Mouse (Mus musculus): Measurements from ENCODE around the gene Lix1l. TPM values are rescaled to one million over a fixed set of nuclear protein-coding genes. Genes with fewer than 3 reads are reported as not detected.

Lix1l gene
- total and polyA plus RNA-seq, 3 experiments = 24.7 to 25.3 (median 25.2) TPM

GRCm38 (mm10) chr3:96581141-96581540 lies 19.8 kb upstream of the Lix1l start:
- no peak for DNase-seq
- no peaks in the 10 kb centered on the region; the same call in none of the 2 replicates for H3K36me3 ChIP-seq (ENCODE audit: control insufficient read depth, insufficient read depth, low read length)
- no peaks in the 10 kb centered on the region for H3K79me2 ChIP-seq (replicated peaks; ENCODE audit: control insufficient read depth, insufficient read depth, low read length)
- no peak overlapping the region for H3K9ac ChIP-seq (ENCODE audit: low read depth, low read length)
- H3K4me1 ChIP-seq (ENCODE audit: control insufficient read depth, insufficient read depth, low read length) = peaks cover 19% of the 10 kb centered on the region
- TF ChIP-seq POLR2A (IDR thresholded peaks at IDR 0.05; ENCODE audit: insufficient read depth, low read depth, low read length) (no peak), EP300 (IDR thresholded peaks at IDR 0.05; ENCODE audit: insufficient read depth, low read depth, low read length) (no peak), CTCF (IDR thresholded peaks at IDR 0.05) (no peak)
- H3K27me3 ChIP-seq (ENCODE audit: control insufficient read depth, insufficient read depth, low read length) = no peaks in the 10 kb centered on the region
- intact Hi-C loops (cut with DNase I) = no loop called here
- H3K27ac ChIP-seq = no peak overlapping the region
- H3K4me3 ChIP-seq = no peak overlapping the region
- 79% methylated on average over 6 of the region's 6 CpGs for WGBS

GRCm38 (mm10) chr3:96581771-96582515 lies 19.0 kb upstream of the Lix1l start:
- Histone ChIP-seq H3K27ac (no peak overlapping the region), H3K4me3 (no peak overlapping the region), H3K9ac (ENCODE audit: low read depth, low read length) (no peak overlapping the region), H3K4me1 (ENCODE audit: control insufficient read depth, insufficient read depth, low read length) (peaks cover 16% of the 10 kb centered on the region), H3K79me2 (replicated peaks; ENCODE audit: control insufficient read depth, insufficient read depth, low read length) (no peaks in the 10 kb centered on the region), H3K36me3 (ENCODE audit: control insufficient read depth, insufficient read depth, low read length) (no peaks in the 10 kb centered on the region; the same call in none of the 2 replicates), H3K27me3 (ENCODE audit: control insufficient read depth, insufficient read depth, low read length) (no peaks in the 10 kb centered on the region)
- DNase-seq = no peak
- intact Hi-C loops (cut with DNase I) = no loop called here
- 87% methylated on average over 16 of the region's 16 CpGs for WGBS
- no peak for TF ChIP-seq POLR2A (IDR thresholded peaks at IDR 0.05; ENCODE audit: insufficient read depth, low read depth, low read length)
- TF ChIP-seq EP300 (IDR thresholded peaks at IDR 0.05; ENCODE audit: insufficient read depth, low read depth, low read length) = no peak
- TF ChIP-seq CTCF (IDR thresholded peaks at IDR 0.05) = no peak

GRCm38 (mm10) chr3:96583386-96583785 lies 17.6 kb upstream of the Lix1l start:
- 90% methylated on average over 5 of the region's 5 CpGs for WGBS
- Histone ChIP-seq H3K27ac (no peak overlapping the region), H3K9ac (ENCODE audit: low read depth, low read length) (no peak overlapping the region), H3K79me2 (replicated peaks; ENCODE audit: control insufficient read depth, insufficient read depth, low read length) (no peaks in the 10 kb centered on the region), H3K36me3 (ENCODE audit: control insufficient read depth, insufficient read depth, low read length) (no peaks in the 10 kb centered on the region), H3K4me1 (ENCODE audit: control insufficient read depth, insufficient read depth, low read length) (peaks cover 9% of the 10 kb centered on the region), H3K4me3 (no peak overlapping the region), H3K27me3 (ENCODE audit: control insufficient read depth, insufficient read depth, low read length) (no peaks in the 10 kb centered on the region)
- intact Hi-C loops (cut with DNase I) = no loop called here
- DNase-seq = no peak
- TF ChIP-seq EP300 (IDR thresholded peaks at IDR 0.05; ENCODE audit: insufficient read depth, low read depth, low read length) (no peak), POLR2A (IDR thresholded peaks at IDR 0.05; ENCODE audit: insufficient read depth, low read depth, low read length) (no peak), CTCF (IDR thresholded peaks at IDR 0.05) (0 out of 2 replicates have a peak, but pooled peaks have one; percentile 6)

- intact Hi-C loops (cut with DNase I) = loop anchor here (5.0 kb wide), 1 partner anchor 88 kb away; no protein-coding TSS in a partner anchor
- Histone ChIP-seq H3K4me3 (no peak overlapping the region), H3K27ac (no peak overlapping the region), H3K27me3 (ENCODE audit: control insufficient read depth, insufficient read depth, low read length) (no peaks in the 10 kb centered on the region), H3K4me1 (ENCODE audit: control insufficient read depth, insufficient read depth, low read length) (peaks cover 4% of the 10 kb centered on the region), H3K36me3 (ENCODE audit: control insufficient read depth, insufficient read depth, low read length) (no peaks in the 10 kb centered on the region), H3K9ac (ENCODE audit: low read depth, low read length) (no peak overlapping the region), H3K79me2 (replicated peaks; ENCODE audit: control insufficient read depth, insufficient read depth, low read length) (no peaks in the 10 kb centered on the region; the same call in 1 of the 2 replicates)
- no peak for TF ChIP-seq EP300 (IDR thresholded peaks at IDR 0.05; ENCODE audit: insufficient read depth, low read depth, low read length)
- TF ChIP-seq CTCF (IDR thresholded peaks at IDR 0.05) = no peak
- no peak for TF ChIP-seq POLR2A (IDR thresholded peaks at IDR 0.05; ENCODE audit: insufficient read depth, low read depth, low read length)
- WGBS = 81% methylated on average over 4 of the region's 4 CpGs
- no peak for DNase-seq
Measured at GRCm38 (mm10) chr3:96590657-96591056, 10.3 kb upstream of the Lix1l start.

GRCm38 (mm10) chr3:96593374-96593773 lies 7.6 kb upstream of the Lix1l start:
- intact Hi-C loops (cut with DNase I) = loop anchor here (2.0 to 5.0 kb wide), 2 partner anchors 37 to 91 kb away; no protein-coding TSS in a partner anchor
- Histone ChIP-seq H3K4me3 (peak overlapping the region; percentile 69), H3K27me3 (ENCODE audit: control insufficient read depth, insufficient read depth, low read length) (no peaks in the 10 kb centered on the region), H3K4me1 (ENCODE audit: control insufficient read depth, insufficient read depth, low read length) (peaks cover 8% of the 10 kb centered on the region), H3K36me3 (ENCODE audit: control insufficient read depth, insufficient read depth, low read length) (no peaks in the 10 kb centered on the region), H3K27ac (peak overlapping the region; percentile 91), H3K9ac (ENCODE audit: low read depth, low read length) (peak overlapping the region; percentile 77), H3K79me2 (replicated peaks; ENCODE audit: control insufficient read depth, insufficient read depth, low read length) (no peaks in the 10 kb centered on the region; the same call in 1 of the 2 replicates)
- DNase-seq = peak; percentile 39 to 47
- under 1% methylated on average over 10 of the region's 10 CpGs for WGBS
- TF ChIP-seq POLR2A (IDR thresholded peaks at IDR 0.05; ENCODE audit: insufficient read depth, low read depth, low read length) (no peak), EP300 (IDR thresholded peaks at IDR 0.05; ENCODE audit: insufficient read depth, low read depth, low read length) (no peak), CTCF (IDR thresholded peaks at IDR 0.05) (no peak)

Measured in heart, adult 2 months (tissue).